Mouse (Mus musculus): ENCODE measurements around the gene Gm10639.
"Not testable (repeated sequence)": the region's sequence is repeated elsewhere in the genome, so short reads cannot be mapped to it uniquely, and the experiment has no call there.

DNA sequence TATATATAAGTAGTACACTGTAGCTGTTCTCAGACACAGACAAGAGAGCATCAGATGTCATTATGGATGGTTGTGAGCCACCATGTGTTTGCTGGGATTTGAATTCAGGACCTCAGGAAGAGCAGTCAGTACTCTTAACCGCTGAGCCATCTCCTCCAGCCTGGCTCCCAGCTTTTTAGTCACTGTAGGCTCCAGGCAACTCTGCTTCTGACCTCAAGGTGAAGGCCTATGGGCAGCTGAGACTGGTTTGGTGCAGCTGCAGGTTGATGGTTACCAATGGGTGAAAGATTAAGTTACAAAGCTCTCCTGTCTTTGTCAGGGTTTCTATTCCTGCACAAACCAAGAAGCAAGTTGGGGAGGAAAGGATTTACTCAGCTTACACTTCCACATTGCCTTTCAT is 4.0 kb downstream of the Gm10639 start:
- not testable (repeated sequence) for TF ChIP-seq CTCF (IDR thresholded peaks at IDR 0.05; ENCODE audit: low read depth, low read length); POLR2AphosphoS5 (IDR thresholded peaks at IDR 0.05; ENCODE audit: insufficient replicate concordance, low read depth, low read length); TAL1 (conservative IDR thresholded peaks at IDR 0.05; ENCODE audit: low read depth, low read length); GATA1 (IDR thresholded peaks at IDR 0.05; ENCODE audit: borderline replicate concordance, low read length)

All from G1E (cell line).